Mouse (Mus musculus): ENCODE data around the gene Gng11. TPM values are rescaled to one million over a fixed set of nuclear protein-coding genes. Genes with fewer than 3 reads are reported as not detected.

Gng11 gene
- total RNA-seq, 2 experiments from 2014 or later: 115 to 118 TPM

Other genes starting within 250 kb of the Gng11 start
- gene Calcr, start 239.2 kb upstream of the Gng11 start, total RNA-seq (2021): not detected
- 1 to 10 TPM; 2.1 to 2.5 TPM for gene Tfpi2, start 15.0 kb upstream of the Gng11 start, total RNA-seq (2021)
- gene Gngt1, start 10.1 kb upstream of the Gng11 start, total RNA-seq (2021): not detected
- gene Bet1, start 83.1 kb downstream of the Gng11 start, total RNA-seq (2021): 10 to 100 TPM; 19.8 to 22.2 TPM